Mouse (Mus musculus) spleen, postnatal 4 days (tissue): Measurements from ENCODE around the gene Gm14781.
"Not testable (repeated sequence)": the region's sequence is repeated elsewhere in the genome, so short reads cannot be mapped to it uniquely, and the experiment has no call there.

ENCODE experiments used
- DNase-seq, 2 experiments: peaks; one replicate each; pipeline ENCODE4 v3.0.0; 2022; ENCODE audit warnings: low spot score in 2 of 2

Gene Gm14781

GRCm38 (mm10) chrX:91631894-91632293, at the start of gene Gm14781:
Gene Gm14781 (plus strand): TSS chrX:91632194.
- not testable (repeated sequence) for DNase-seq

GRCm38 (mm10) chrX:91654964-91655575, 23.1 kb downstream of the Gm14781 start:
- DNase-seq = not testable (repeated sequence)
